Mouse (Mus musculus) inflammation-experienced regulatory T-cells, adult 6 months (primary cell): ENCODE measurements at regions not wholly inside any gene's neighbourhood (a gene's known extent, or its start where the extent isn't known, plus 50 kb on each side); places are given as distances from the start of the nearest gene placed in this dataset.

Experiments
- ATAC-seq: one replicate; pipeline ENCODE4 v1.8.0; 2017

DNA sequence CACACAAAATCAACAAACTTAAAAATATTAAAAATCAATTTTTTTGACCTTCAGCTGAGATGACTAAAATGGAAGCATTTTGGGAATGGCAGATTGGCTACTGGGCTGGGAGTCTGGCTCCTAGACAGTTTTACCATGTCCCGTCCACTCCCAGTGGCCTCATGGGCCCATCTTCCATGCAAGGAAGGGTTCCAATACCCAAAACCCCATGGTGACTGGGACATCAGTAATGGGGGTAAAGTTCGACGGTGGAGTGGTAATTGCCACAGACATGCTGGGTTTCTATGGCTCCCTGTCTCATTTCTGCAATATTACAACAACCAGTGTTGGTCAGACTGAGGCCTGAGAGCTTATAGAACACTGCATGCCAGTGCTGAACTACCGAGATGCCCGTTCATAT is 82.2 kb downstream of the Il20rb start:
- ATAC-seq = no peak

DNA sequence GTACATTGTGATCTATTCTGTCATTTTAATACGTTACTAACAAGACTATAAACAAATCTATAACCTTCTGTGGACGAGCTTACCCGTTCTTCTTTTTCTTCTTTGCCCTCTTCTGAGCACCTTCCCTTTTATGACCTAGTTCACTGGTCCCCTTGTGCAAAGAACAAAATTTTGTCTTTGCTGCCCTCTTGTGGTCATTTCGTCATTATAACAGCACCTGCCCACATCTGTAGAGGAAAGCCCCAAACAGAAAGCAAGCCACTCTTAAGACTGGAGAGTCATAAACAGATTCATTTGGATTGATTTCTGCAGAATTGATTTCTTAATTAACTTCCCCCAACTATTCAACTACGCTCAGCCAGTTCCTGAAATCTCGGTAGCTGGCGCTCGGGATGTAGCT is 86.2 kb downstream of the Il20rb start:
- ATAC-seq = peak; percentile 71

DNA sequence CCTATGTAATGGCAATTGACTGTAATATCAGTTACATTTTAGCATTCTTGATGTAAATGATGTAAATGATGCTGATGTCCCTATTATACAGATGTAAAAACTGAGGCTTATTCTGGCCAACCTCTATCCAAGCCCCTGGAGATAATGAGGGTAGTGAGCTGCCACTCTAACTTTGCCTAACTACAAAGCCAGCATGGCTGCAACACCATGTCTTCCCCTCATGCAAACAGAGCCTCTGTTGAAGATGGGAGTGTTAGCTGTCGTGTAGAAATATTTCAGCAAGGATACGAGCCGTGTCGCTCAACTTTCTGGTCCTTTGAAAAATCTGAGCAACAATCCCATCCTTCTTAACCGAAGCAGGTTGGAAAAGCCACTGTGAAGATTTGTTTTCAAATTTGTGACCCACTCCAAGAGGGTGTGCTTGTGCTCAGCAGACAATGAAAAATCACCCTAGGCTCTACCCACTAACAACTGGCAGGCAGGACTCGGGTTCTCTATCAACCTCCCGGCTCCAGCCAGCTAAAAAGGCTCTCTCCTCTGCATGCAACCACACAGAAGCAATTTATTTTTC is 90.2 kb downstream of the Il20rb start:
- no peak for ATAC-seq

DNA sequence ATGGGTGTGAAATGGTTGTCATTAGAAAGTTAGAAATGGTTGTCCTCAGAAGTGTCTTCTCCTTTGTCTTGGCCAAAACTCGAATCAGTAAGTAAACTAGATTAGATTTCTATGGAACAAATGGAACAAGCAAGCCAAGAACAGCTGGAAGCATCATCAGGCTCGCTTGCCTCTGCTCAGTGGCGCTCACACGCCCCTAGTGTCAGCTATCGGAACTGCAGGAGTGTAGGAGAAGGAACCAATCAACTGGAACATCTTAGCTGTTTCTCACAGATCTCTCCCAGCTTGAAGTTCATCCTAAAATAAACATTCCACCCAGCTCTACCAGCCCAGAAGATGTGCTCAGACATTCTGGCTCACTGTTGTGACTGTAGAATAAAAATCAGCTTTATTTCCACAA is 90.9 kb downstream of the Il20rb start:
- ATAC-seq = peak; percentile 64

DNA sequence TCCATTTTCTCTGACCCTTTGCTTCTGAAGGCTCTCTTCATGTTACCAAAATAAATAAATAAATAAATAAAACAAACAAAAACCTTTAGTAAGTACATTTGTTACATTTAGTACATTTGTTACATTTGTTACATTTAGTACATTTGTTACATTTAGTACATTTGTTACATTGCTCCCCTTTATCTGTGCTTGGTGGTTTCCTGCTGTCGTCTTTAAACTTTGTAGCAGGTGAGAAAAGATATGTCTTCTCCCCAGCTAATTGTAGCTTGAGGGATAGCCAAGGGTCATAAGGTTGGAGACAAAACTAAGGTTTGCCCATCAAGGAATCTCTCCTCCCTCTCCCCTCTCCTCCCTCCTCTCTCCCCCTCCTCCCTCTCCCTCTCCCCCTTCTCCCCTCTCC is 92.0 kb downstream of the Il20rb start:
- no peak for ATAC-seq

DNA sequence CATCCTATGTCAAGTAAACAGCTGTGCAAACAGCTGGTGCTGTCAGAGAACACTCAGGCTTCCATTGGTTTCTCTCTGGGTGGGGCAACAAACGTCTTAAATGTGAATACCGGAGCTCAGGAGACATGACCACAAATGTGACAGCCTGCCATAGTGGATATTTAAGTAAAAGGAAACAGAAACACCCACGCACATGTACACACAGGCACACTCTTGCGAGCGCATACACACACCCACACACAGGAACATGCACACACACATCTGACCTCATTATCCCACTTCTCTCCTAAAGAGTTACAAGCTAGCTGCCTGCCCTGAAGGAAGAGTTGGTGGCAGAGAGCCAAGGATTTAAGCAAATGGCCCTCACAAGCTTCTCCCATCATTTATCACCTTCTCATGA is 92.4 kb downstream of the Il20rb start:
- ATAC-seq = no peak

DNA sequence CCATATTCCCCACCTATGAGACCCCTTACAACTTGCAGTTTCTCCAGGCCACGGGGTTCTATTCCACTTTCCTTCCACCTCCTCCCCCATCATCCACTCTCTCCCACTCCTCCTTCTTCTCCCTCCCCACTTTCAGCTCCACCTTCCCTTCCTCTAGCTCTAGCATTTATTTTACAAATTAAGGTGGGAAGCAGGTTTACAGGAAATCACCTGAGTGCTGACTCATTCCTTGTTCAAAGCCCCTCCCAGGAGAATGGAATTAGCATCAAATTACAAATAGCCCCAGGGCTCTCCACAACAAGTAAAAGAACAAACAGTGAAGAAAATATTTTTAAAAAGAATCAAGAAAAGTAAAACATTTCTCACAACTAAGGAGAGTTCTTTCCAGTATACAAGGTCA is 94.3 kb downstream of the Il20rb start:
- no peak for ATAC-seq

DNA sequence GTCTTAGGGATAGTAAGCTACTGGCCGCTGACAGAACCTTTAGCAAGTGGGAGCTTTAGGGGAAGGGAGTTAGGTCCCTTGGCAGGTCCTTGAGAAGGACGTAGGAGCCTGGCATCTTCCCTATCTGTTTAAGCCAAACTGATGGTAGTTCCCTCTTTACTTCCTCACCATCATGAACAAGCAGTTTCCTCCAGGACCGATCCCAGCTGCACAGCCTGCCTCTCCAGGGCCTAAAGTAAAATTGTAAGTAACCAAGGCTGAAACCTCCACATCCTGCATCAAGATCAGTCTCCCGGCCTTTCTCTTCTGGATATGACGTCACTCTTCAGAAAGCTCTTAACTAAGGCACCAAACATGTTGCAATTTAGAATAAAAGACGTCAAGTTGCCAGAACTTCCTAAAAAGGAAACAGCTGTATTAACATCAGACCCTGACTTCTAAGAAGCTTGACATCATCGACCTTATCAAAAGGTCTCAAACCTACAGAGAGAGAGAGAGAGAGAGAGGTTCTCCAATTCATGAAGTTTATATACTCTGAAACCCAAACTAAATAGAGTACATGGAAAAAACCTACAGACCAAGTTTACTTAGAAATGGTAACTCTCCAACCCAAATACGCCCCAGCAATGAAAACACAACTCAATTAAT is 94.9 kb downstream of the Il20rb start:
- ATAC-seq = no peak

DNA sequence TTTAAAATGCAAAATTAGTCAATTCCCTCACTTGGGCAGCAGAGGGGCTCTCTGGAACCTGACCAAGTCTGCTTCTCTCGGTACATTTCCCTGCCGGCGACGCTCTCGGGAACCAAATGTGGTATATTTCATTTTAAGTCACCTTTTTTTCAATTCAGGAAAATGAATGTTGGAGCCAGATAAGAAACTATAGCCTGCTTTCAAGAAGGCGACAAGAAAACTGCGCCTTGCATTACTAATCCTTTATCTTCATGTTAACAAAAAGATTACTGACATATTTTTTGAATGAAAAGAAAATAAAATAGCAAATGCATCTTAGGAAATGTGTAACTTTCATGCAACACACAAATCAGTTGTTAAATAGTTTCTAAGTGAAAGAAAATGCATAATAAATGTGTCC is 98.2 kb downstream of the Il20rb start:
- no peak for ATAC-seq

DNA sequence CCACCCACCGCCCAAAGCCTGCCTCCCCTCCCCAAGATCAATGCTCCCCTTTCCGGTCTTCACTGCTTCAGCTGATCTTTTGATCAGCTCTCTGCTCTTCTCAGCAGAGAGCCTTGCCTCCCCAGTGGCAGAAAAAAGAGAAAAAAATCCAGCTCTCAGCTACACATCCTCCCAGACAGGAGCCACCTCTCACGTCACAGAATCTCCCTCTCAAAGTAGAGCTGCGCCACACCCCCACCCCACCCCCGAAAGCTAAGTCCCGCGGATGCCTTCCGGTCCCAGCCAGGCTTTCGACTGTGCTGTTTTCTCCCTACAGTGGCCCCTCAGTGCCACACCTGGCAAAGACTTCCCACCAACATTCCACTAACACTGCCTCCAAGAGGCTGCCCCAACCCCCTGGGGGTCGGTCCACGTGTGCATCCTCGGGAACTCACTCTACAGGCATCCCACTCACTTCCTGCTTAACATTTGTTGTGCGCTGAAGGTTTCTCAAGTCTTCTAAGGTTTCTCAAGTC is 99.4 kb downstream of the Il20rb start:
- ATAC-seq = peak; percentile 76

DNA sequence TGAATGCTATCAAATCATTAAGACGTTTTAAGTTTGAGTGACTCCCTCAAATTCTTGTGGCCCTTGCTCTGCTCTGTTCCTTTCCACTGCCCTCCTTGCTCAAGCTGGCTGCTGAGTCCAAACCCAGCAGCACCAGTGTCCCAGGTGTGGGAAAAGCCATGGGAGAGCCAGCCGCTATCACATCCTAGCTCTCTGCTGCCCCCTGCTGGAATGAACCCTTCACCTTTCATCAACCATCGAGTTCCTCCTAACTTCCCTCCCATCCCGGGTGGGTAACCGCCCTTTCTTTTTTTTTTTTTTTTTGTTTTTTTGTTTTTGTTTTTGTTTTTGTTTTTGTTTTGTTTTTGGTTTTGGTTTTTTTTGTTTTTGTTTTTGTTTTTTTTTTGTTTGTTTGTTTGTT is 104.1 kb downstream of the Il20rb start:
- peak; percentile 53 for ATAC-seq

DNA sequence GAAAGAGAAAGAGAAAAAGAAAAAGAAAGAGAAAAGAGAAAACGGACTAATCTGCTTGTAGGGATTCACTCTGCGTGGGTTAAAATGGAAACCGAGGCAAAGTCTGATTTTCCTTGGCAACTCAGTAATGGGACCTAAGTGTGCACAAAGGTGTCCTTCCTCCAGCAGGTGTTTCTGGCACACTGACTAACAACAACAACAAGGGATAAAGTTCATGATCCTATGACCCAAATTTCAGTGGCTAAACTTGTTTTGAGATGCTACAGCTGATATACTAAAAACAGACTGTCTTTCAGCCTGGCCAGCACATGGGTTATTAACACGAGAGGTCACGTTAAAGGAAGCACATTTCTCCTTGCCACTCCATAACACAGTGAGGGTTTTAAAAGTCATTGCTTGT is 116.7 kb downstream of the Il20rb start:
- no peak for ATAC-seq

DNA sequence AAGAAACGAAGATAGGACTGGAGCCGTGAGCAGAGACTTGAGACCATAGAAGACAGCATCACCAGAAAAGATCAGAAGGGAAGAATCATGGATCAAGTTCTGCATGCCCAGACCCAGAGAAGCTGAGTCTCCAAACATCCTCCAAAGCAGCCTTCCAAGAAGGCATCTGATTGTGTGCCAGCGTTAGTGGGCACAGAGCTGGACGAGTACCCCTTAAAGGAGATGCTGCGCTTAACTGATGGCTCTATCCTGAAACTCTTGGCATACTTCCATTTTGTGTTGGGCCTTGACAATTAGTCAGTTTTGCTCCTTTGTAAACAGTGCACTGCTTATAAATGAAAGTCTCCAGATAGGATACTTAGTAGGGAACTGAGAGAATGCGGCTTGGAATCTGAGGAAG is 119.8 kb downstream of the Il20rb start:
- ATAC-seq = no peak

DNA sequence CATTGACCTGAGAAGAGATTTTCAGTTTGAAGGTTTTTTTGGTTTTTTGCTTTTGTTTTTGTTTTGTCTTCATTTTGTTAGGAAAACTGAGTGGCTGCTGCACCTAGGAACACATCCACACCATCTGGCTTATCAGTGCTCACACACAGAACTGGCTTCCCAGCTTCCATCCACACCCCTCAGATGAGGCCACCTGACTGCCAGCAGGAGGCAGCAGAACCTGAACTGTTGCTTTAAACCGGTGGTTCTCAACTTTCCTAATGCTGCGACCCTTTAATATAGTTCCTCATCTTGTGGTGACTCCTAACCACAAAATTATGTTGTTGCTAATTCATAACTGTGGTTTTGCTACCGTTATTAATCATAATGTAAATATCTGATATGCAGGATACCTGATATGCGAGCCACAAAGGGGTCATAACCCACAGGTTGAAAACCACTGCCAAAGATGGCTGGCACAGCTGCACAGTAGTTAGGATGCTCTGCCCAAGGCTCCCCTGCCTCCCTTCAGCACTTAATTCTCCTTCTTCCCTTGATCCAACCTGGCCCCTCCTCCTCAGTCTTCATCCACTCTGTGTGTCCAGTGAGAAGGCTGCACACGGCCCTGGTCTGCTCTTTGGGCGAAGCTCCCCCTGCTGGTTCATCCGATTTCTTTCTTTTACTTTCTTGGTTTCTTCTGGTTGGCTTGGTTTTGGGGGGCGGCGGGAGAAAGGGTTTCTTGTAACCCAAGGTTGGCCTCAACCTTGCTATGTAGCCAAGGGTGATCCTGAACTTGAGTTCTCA is 126.5 kb downstream of the Il20rb start:
- no peak for ATAC-seq

DNA sequence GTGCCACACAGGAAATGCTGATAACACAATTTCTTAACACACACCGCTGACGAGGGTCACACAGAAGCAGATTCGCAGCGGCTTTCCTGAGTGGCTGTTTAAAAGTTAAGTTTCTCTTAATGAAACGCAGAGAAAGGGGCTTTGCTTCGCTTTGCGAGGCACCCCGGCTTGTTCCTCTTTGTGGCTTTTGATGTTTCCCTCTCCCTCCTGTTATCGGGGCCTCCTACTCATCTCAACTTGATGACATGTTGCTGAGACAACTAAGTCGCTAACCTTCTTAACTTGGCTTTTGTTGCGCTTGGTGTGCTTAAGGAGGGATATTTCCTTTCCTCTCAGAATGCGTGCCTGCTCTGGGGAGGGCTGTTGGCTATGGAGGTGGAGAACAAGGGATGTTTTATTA is 129.0 kb downstream of the Il20rb start:
- no peak for ATAC-seq

DNA sequence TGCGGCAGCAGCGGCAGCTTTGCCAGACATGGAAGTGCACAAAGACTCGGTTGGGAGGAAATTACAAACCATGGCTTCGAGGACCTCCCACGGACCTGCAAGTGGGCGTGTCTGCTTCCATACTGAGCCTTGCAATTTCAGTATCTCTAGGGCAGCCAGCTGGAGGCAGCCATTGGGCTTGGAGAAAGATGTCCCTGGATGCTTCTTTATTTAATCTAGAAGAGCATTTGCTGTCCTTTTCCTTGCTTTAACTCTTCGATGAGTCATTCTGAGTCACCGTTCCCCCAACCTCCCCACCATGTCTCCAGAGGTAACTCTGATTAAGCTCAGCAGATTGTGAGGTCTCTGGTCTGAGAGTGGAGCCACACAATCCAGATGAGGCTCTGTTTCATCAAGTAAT is 145.8 kb downstream of the Il20rb start:
- no peak for ATAC-seq

DNA sequence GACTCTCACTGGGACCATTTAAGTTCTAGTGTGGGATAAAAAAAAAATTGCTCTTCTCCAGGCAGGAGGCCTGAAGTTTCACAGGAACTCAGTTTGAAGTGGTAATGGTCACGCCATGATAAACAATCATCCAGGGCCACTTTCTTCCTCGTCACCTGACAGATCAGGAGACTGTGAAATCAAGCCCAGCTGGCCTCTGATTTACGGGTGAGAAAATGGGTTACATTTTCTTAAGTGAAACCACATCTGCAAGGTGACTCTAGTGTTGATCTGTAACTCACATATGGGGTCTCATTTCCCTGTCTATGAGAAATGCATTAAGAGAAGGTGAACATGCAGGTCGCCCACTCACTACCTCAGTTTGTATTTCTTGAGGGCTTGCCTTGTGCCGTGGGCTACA is 178.8 kb downstream of the Il20rb start:
- no peak for ATAC-seq

DNA sequence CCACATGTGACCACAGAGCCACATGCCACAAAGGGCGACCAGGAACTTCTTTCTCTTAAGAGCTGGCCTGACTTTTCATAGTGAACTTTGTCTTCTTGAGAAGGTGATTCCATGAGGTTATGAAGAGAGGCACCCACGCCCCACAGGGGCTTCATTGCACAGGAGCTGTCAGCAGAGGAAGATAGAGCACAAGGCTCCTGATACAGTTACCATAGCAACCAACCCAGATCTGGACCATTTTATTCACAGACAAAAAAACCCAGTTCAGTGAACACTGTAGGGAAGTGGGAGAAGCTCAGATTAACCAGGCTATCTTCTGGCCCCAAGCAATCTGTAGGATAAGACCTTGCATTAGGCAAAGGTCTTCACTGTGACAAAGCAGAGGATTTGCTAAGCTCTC is 179.2 kb downstream of the Il20rb start:
- no peak for ATAC-seq

DNA sequence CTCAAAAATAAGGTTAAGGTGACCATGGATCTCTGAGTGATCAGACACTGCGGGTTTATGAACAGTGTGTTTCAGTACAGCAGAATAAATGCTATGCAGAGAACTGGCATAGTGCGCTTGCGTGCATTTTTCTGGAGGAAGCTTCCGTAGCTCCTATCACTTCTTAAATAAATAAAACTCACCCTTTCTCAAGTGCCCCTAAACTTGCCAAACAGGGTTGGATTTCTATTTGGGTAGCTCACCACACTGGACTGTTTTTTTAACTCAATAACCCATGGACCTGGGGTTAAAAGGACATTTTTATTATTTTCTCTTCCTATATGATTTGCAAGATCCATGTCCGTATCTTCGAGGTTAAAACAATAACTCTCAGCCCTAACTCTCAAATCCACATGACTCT is 182.8 kb downstream of the Il20rb start:
- no peak for ATAC-seq

DNA sequence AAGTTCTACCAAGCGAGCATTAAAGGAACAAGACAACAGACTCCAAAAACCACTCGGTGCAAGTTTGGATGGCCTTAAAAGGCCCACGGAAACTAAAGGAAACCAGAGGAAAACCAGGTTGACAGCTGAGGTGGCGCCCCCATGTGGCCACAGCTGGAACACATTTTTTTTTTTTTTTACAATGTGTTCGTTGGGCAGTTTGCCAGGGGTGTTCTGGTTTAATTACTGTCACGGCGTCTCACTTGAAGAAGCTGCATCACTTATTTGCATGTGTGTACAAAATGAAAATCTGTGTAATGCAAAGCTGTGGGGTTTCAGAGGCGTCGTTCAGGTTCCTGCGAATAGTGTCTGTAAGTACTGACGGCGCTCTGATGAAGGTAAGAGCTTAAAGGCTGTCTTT is 185.0 kb downstream of the Il20rb start:
- no peak for ATAC-seq

DNA sequence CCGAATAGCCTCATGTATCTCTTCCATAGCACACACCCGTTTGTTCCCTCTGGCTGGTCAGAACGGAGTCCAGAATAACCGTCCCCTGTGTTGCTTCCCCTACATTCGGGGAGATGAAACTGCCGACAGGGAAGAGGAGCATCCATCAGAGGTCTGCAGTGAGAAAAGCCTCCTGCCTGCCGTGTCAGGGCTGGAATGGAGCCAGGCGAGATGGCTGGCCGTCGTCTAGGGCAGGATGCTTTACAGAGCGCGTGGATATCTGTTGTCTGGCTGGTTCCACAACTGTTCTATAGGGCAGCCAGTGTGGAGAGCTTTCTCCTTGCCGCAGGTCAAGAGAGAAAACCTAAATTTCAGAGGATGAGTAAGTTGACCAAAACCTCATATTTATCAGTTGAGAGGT is 209.2 kb downstream of the Il20rb start:
- no peak for ATAC-seq

DNA sequence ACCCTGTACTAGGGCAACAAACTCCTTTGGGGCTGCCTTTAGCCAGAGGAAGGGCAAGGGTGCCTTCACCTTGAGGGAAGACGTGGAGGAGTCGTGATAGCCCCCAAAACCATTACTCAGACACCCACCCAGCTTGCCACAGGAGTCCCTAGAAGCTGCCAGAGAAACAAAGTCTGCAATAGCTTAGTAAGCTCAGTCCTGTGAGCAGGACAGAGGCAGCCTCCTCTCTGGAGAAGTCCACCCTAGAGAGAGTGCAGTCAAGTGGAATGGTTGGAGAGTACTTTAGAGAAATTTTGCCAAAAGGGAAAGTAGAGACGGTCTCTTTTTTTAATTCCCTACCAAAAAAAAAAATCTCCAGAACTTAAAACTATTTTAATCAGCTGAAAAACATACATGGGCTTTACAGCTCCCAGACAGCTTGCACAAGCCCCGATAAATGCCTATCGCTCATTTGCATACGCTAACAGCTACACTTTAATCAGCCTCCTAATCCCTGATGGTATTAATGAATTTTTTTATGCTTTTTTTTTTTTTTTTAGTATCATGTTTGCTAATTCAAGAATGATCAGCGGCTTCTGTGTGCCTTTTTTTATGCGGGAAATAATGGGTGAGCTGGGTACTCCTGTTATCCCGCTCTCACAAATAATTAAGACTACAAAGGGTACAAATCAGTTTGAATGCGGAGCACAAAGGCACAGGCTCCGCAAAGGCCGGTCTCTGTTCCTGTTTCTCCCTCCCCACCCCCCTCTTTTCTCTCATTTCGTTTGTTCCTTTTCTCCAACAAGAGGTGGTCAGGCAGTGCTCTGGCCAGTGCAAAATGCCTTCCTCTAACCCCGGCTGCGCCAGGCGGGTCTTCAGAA is 219.8 kb downstream of the Il20rb start:
- ATAC-seq = no peak

DNA sequence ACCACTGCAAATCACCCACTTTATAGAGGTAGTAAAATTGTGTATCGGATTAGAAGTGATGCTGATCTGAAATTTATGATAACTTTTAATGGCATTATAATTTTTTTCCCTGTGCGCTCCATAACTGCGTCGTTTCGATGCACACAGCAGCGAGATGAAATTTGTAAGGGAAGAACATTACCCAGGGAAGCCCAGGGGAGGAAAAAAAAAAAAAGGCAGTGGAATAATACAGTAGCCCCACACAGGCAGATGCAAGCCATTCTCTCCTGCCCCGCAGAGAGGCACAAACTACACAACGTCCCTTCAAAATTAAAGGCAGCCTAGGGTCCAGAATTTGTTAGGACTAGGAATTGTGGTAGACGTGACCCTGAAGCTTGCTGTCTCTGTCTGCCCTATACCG is 234.2 kb downstream of the Il20rb start:
- ATAC-seq = no peak
